Mouse (Mus musculus) neutrophil, adult 5-6 weeks (primary cell): ENCODE measurements around the gene Zbtb45. TPM values are rescaled to one million over a fixed set of nuclear protein-coding genes. Genes with fewer than 3 reads are reported as not detected.

Experiments
- ATAC-seq: fragments of 151-379, 151-347 bp; 2 replicates; pipeline ENCODE4 v1.8.0; 2017; ENCODE audit warnings: mild to moderate bottlenecking, moderate TSS enrichment; ENCODE audit not compliant: insufficient number of reproducible peaks, poor library complexity, low FRiP score, severe bottlenecking; ENCODE audit errors: extremely low read depth
- total RNA-seq: library from RNA; stranded (forward); fragments of 200-1000 nt; gene quantifications from 2 replicates; pipeline ENCODE4 v1.2.3, GENCODE M21; 2017

Zbtb45 gene
- total RNA-seq, 1 experiment from 2014 or later, result 3.6 TPM

GRCm38 (mm10) chr7:13006531-13006930 is 3.3 kb downstream of the Zbtb45 start:
- ATAC-seq, result no peak

DNA sequence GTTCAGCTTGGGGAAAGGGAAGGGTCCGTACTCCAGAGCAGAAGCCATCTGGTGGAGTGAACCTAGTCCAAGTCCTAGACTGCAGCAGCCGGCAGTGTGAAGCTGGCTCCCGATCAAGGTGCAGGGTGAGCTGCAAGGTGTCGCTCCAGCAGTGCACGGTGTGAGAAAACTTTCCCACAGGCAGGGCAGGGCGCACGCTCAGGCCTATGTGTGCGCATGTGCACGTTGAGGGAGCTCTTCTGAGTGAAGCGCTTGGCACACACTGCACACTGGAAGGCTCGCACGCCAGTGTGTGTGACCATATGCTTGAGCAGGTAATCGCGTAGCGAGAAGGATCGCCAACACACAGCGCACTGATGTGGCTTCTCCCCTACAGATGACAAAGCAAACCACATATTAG is 3.8 kb downstream of the Zbtb45 start:
- ATAC-seq, result no peak

GRCm38 (mm10) chr7:13003380-13003779 is 6.5 kb downstream of the Zbtb45 start:
- ATAC-seq, result no peak

DNA sequence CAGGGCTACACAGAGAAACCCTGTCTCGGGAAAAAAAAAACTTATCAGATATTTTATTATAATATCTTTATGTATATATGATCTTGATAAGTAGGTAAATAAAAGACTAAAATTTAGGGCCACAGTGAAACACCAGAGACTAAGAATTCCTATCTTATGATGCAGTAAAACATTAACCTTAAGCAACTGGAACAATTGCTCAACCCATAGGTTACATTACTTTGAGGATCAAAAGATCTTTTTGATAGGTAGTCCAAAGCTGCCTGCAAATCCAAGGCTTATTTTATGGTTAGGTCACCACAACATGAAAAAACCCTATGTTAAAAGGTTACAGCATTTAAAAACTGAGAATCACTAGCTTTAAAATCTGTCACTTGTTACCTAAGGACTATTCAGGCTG is 8.2 kb downstream of the Zbtb45 start:
- ATAC-seq, result no peak

DNA sequence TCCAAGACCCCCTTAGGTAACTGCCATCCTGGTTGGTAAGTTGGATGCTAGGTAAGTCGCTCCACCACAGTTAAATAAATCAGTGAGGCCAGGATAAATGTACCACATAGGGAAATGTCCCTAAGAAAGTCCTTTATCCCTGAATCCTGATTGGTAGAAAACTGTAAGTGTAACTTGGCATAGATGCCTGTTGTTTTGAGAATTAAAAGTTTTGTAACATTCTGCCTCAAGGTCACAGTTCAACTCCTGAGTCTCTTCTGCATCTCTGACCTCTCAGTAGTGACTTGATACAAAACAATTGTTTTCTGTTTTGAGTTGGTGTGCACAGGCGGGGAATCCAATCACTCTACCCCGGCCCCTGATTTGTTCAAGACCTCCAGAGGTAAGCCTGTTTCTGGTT is 11.0 kb downstream of the Zbtb45 start, which contains the start of gene Trim28:
TSS of gene Trim28 (plus strand) at position 264 of the 400 bp plus-strand sequence.
- ATAC-seq, result no peak

DNA sequence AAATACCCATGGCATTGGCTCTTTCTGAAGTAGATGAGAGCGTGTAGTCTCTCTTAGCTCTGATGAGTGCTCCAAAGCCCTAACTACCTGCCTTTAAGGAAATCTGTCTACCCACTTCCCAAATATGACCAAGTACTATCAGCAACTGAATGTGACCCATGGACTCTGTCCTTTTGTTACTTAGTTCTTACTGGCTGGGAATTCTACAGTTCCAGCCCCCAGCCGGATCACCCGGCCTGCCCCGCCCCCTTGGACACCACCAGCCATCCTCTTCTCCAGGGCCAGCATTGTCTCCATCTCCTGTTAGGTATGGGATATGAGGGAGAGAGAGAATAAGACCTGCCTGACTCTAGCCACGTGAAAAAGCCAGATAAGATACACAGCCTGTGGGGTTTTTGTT is 11.8 kb downstream of the Zbtb45 start, which contains the start of gene Slc27a5:
TSS of gene Slc27a5 (minus strand) at position 140 of the 400 bp plus-strand sequence.
- ATAC-seq, result no peak

DNA sequence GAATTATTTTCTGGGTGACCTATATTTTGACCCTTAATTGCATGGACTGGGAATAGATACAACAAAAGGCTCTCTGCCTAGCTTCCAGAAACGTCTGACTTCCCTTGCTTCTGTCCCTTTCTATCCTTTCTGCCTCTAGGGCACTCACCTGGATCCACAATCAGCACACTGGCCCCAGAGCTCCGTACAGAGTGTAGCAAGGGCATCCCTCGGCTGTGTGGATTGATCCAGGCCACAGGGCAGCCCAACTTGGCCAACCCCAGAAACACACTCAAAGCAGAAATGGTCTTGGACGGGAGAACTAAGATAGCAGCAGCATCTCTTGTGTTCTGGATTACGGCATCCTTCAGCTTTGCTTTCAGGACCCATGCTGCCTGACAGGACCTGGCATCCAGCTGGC is 12.6 kb downstream of the Zbtb45 start:
- no peak for ATAC-seq

DNA sequence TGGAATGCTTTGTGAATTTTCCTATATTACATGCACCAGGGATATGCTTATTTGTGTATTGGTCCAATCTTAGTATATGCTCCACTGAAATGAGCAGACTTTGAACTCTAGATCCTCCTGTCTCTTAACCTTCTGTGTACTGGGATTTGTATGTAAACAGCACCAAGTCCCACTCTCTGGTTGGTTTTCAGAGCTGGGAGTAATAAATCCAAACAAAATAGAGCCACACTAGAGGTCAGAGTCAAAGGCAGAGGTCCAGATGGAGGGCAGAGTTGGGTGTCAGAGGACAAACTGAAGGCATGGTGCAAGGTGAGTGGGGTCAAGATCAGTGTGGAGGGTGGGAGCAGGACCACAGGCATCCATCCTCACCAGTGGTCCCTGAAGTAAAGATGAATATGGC is 14.0 kb downstream of the Zbtb45 start:
- ATAC-seq, result no peak

- ATAC-seq, result no peak
Observed at GRCm38 (mm10) chr7:12993148-12993547, 16.7 kb downstream of the Zbtb45 start.

GRCm38 (mm10) chr7:12992222-12992621 is 17.6 kb downstream of the Zbtb45 start:
- ATAC-seq, result peak; percentile 48; the same call in 1 of the 2 replicates

DNA sequence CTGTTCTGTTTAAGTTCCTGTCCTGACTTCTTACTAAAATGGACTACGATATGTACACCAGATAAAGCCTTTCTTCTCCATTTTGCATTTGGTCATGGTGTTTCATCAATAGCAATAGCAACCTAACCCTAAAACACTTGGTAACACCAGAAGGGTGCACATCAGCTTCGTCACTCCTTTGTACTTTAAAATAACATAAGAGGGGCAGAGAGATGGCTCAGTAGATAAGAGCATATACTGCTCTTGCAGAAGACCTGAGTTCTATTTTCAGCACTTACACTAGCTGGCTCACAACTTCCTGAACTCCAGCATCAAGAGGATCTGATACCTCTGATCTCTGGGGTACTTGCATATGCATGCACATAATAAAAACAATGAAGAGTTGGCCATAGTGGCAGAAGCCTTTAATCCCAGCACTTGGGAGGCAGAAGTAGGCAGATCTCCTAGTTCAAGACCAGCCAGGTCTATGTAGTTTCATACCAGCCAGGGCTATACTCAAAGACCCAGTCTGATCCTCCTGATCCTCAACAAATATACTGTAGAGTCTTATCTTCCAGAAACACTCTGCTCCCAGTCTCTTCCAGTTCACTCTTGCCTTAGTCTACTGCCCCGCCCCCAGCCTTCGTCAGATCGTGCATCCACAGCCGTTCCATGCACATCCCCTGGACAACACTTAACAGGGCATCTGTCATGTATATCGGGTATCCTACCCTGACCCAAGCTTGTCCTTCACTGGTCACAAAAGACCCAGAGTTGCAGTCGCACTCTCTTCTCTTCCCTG is 22.2 kb downstream of the Zbtb45 start:
- no peak for ATAC-seq

DNA sequence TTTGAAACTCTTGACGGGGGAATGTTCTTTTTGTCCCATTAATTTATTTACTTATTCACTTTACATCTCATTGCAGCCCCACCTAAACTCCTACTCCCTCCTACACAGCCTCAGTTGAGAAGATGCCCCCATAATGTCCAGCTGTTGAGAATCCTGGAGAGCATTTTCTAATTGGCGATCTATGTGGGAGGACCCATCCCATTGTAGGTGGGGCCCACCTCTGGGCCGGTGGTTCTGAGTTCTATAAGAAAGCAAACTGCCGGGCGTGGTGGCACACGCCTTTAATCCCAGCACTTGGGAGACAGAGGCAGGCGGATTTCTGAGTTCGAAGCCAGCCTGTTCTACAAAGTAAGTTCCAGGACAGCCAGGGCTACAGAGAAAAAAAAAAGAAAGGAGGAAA is 22.9 kb downstream of the Zbtb45 start:
- no peak for ATAC-seq

DNA sequence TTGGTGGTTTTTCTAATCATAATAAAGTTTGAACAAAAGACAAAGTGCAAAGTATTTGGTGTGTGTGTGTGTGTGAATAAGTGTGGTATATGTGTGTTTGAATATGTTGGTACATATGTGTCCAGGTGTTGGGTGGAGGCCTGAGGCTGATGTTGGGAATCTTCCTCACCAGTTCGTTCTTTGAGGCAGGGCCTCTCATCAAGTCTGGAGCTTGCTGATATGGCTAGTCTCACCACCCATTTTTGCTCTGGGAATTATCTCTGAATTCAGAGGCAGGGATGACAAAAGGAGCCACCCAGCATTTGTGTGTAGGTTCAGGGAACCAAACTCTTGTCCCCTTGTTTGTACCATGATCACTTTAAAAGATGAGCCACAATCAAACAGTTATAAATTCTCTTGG is 24.1 kb downstream of the Zbtb45 start:
- no peak for ATAC-seq

DNA sequence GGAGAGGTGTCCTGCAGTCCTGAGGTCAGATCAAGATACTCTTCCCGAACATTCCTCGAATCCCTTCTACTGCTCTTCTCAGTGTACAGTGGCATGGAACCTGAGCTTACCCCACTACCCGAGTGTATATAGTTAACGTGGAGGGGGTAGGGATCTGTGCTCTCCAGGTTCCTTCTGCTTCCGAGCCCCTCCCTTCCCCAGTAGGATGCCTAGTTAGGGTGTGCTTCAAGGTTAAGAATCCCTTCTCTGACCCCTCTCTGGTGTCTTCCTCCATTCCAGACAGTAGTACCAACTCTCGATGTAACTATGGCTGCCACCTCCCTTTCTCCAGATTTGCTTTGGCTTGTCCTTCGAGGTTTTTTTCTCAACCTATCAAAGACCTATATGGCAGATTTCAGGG is 29.5 kb downstream of the Zbtb45 start:
- no peak for ATAC-seq

- ATAC-seq, result no peak
Observed at GRCm38 (mm10) chr7:12979776-12980175, 30.1 kb downstream of the Zbtb45 start.

DNA sequence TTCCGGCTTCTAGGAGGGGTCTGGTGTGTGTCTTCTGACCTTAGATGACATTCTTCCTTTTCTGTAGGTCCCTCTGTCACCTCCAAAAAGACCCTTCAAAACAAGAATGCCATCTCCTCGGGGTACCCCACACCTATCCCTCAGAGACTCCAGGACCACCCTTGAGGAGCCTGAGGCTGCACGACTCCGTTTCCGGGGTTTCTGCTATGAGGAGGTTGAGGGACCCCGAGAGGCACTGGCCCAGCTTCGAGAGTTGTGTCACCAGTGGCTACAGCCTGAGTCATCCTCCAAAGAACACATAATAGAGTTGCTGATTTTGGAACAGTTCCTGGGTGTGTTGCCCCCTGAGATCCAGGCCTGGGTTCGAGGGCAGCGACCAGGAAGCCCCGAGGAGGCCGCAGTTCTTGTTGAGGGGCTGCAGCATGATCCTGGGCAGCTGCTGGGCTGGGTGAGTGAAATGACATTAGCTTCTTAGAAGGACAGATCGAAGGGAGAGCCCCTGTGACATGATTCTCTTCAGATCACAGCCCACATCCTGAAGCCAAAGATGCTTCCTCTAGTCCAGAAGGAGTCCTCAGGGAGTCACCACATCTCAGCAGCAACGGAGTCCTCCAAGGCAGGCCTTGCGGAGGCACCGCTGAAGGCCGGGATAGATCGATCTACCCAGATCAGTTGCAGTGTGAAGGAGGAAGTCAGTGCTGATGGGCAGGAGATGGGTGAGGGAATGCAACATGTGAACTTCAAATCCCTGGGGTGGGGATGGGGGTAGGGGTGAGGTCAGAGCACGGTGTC is 30.7 kb downstream of the Zbtb45 start:
- no peak for ATAC-seq

DNA sequence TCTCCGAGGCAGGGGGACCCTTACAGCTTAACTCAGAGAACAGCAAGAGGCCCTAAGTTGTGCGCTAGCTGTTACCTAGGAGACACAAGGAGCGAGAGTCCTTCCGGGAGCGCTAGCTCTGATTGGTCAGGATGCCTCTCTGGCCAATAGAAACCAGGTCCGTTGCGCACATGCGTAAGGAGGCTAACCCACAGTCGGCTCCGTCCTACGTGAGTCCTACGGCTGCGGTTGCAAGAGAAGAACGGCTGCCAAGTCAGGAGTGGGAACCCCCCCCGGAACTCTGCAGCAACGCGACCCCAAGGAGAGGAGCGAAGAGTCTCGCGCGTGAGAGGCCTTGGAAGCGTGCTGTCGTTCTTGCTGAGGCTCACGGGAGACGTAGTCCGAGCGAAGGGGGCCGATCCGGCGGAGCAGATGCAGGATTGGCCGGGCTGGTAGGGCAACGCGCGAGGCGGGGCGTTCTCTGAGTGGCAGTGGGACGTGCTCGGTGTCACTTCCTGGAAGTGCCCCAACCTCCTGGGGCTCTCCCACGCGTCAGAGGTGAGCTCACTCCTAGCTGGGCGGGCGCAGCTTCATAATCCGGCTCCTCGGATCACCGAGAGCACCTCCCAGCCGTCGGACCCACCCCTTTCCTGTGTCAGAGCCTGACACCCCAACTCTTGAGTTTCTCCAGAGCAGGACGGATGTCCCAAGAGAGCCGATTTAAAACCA is 32.0 kb downstream of the Zbtb45 start, which contains the start of gene Zfp446:
TSS of gene Zfp446 (plus strand) at position 167 of the 708 bp plus-strand sequence.
- peak; percentile 95 for ATAC-seq

- ATAC-seq, result no peak
Observed at GRCm38 (mm10) chr7:12970906-12971305, 38.9 kb downstream of the Zbtb45 start.

GRCm38 (mm10) chr7:12966104-12966845 is 43.6 kb downstream of the Zbtb45 start:
- no peak for ATAC-seq
